Mouse (Mus musculus): ENCODE results near the gene Pam16.

GRCm38 (mm10) chr16:4641119-4641838 is 16.5 kb upstream of the Pam16 start:
- TF ChIP-seq CTCF (IDR thresholded peaks at IDR 0.05; ENCODE audit: borderline replicate concordance, insufficient read depth, low read depth, low read length), result no peak
- TF ChIP-seq POLR2A (IDR thresholded peaks at IDR 0.05; ENCODE audit: borderline replicate concordance, insufficient read depth, low read length), result no peak

Measured in cerebellum, adult 2 months (tissue).